Comparison of ENCODE assay signal across 8 mouse cellular contexts in genomic region chr7:4509863-4510608, GRCm38 (mm10). TPM values are rescaled to one million over a fixed set of nuclear protein-coding genes. Genes with fewer than 3 reads are reported as not detected.
DNase-seq lines count a peak whose midpoint lies in the region.

No protein-coding gene starts in this region.

- DNase-seq in ES-CJ7 (ENCODE audit: low read depth, low spot score) = peak; percentile 89
- DNase-seq in adrenal gland, postnatal 25 days = peak; percentile 68
- peak; percentile 93 to 95 for DNase-seq in heart, postnatal 10 days
- peak; percentile 82 to 89 for DNase-seq in kidney, postnatal 36 days
- peak; percentile 86 for DNase-seq in lung, postnatal 36 days
- DNase-seq in right cerebral cortex, postnatal 10 days (ENCODE audit: low spot score in 2 of 2) = peak; percentile 56 to 57
- DNase-seq in frontal cortex, postnatal 25 days (ENCODE audit: low spot score in 2 of 2) = no peak

- peak overlapping the region; percentile 7 for H3K4me3 ChIP-seq in erythroblast, embryonic 14.5 days (replicated peaks)

- intact Hi-C loops in heart, postnatal 10 days (cut with DNase I) = loop anchor here (5.0 kb wide), 1 partner anchor 373 kb away; the partner anchor contains the start of gene Leng8

- H3K9me3 ChIP-seq in erythroblast, embryonic 14.5 days (ENCODE audit: control insufficient read depth, low read length) = no peaks in the 10 kb centered on the region

- H3K36me3 ChIP-seq in erythroblast, embryonic 14.5 days (ENCODE audit: control insufficient read depth) = no peaks in the 10 kb centered on the region

- peaks cover 28% of the 10 kb centered on the region for H3K4me1 ChIP-seq in erythroblast, embryonic 14.5 days (ENCODE audit: control insufficient read depth)

- H3K27me3 ChIP-seq in erythroblast, embryonic 14.5 days (ENCODE audit: control insufficient read depth) = no peaks in the 10 kb centered on the region

RNA-seq across cellular contexts. Expression of gene Tnnt1, which starts 6.1 kb away (rescaled TPM):
- total RNA-seq in adrenal gland, postnatal 25 days (2021) = 0.94 and 2.2 TPM in 2 replicates
- 0.28 TPM in 1 of 2 replicates, not detected in the other for polyA plus RNA-seq in erythroblast, embryonic 14.5 days (2012)
- total RNA-seq in heart, postnatal 10 days (2021) = 10 to 100 TPM; 36.1 to 38.1 TPM

RNA-seq across cellular contexts. Expression of gene Ppp1r12c, which starts 8.6 kb away (rescaled TPM):
- total RNA-seq in adrenal gland, postnatal 25 days (2021) = 94.4 and 98.3 TPM in 2 replicates
- 10.8 and 16.5 TPM in 2 replicates for polyA plus RNA-seq in erythroblast, embryonic 14.5 days (2012)
- total RNA-seq in heart, postnatal 10 days (2021) = 10 to 100 TPM; 74.8 to 97.1 TPM

RNA-seq across cellular contexts. Expression of gene Tnni3, which starts 14.0 kb away (rescaled TPM):
- total RNA-seq in adrenal gland, postnatal 25 days (2021) = 0.85 TPM in 1 of 2 replicates, not detected in the other
- not detected in 2 replicates for polyA plus RNA-seq in erythroblast, embryonic 14.5 days (2012)
- total RNA-seq in heart, postnatal 10 days (2021) = 1,000 to 10,000 TPM; 6,124 to 6,345 TPM

RNA-seq across cellular contexts. Expression of gene Dnaaf3, which starts 22.2 kb away (rescaled TPM):
- 0.91 and 1.2 TPM in 2 replicates for total RNA-seq in adrenal gland, postnatal 25 days (2021)
- 0.02 TPM in 2 replicates for polyA plus RNA-seq in erythroblast, embryonic 14.5 days (2012)
- under 1 TPM; 0.81 to 0.87 TPM for total RNA-seq in heart, postnatal 10 days (2021)

RNA-seq across cellular contexts. Expression of gene Syt5, which starts 37.3 kb away (rescaled TPM):
- 7.0 and 8.9 TPM in 2 replicates for total RNA-seq in adrenal gland, postnatal 25 days (2021)
- polyA plus RNA-seq in erythroblast, embryonic 14.5 days (2012) = 0.38 and 0.50 TPM in 2 replicates
- total RNA-seq in heart, postnatal 10 days (2021) = 1 to 10 TPM; 1.7 to 2.4 TPM

Comparison
In these comparisons a context has a peak if more than half of its experiments do, and no peak if none do; other contexts are left out.
1. DNase-seq: peak in ES-CJ7 (single experiment), adrenal gland, postnatal 25 days (single experiment), heart, postnatal 10 days (2 of 2), kidney, postnatal 36 days (2 of 2), lung, postnatal 36 days (single experiment) and right cerebral cortex, postnatal 10 days (2 of 2); none in frontal cortex, postnatal 25 days (0 of 2).
2. RNA of gene Tnnt1, which starts 6.1 kb away (total RNA-seq): 36.1 to 38.1 TPM in heart, postnatal 10 days; 0.94 to 2.2 TPM in adrenal gland, postnatal 25 days; every median in the first group is over 10 times any median in the second.
3. RNA of gene Tnni3, which starts 14.0 kb away (total RNA-seq): 6,124 to 6,345 TPM in heart, postnatal 10 days; 0.85 TPM in adrenal gland, postnatal 25 days; every median in the first group is over 1,000 times any median in the second.